Mouse (Mus musculus): ENCODE measurements around the gene Tmem223.

DNA sequence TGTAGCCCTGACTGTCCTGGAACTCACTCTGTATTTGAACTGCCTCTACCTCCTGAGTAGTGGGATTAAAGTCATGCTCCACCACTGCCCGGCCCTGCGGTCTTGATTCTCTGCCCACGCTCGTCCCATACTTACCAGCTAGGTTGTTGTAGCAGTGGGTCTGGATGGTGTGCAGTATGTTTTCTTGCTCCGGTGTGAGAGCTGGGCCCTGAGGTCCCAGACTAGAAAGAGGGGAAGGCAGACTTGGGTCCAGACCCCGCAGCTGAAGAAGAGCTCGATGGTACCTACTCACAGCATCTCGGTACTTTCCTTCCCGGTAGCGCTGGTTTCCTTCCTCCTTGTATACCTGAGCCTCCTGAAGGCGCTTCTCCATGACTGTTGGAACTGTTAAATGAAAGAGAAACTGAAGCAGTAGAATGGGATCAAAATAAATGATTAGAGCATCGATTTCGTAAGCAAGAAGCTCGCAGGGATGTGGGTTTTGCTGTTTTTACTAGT, 47.6 kb downstream of the Tmem223 start:
- no peak for TF ChIP-seq CTCF (conservative IDR thresholded peaks at IDR 0.05; ENCODE audit: insufficient read depth, insufficient read length, low read depth, low read length)
- no peak for TF ChIP-seq POLR2A (IDR thresholded peaks at IDR 0.05; ENCODE audit: low read depth, low read length)

All from kidney, adult 2 months (tissue).